Comparison of ENCODE assay signal across 27 mouse cellular contexts in the genomic region with DNA sequence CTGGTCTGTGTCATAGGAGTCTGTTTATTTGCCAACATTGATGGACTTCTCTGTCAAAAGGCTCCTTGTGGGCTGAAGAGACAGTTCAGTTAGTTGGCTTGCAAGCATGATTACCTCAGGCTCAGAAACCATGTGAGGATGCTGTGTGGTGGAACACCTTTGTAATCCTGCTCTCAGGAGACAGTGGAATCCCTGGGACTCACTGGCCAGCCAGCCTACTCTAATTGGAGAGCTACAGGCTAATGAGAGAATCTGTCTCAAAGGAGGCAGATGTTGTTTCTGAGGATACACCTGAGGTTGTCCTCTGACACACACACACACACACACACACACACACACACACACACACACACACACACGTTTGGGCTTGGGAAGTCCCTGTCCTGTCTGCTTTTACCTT. TPM values are rescaled to one million over a fixed set of nuclear protein-coding genes. Genes with fewer than 3 reads are reported as not detected.
"Had no signal": no experiment of that assay in that cellular context is flagged by ENCODE, and none has a peak within 500 bp of the region (broad histone marks: within the 10 kb centered on the region; RNA-seq: fewer than 3 reads in every experiment).

No protein-coding gene starts in this region.

- H3K4me3 ChIP-seq: embryonic facial prominence, embryonic 12.5 days; embryonic facial prominence, embryonic 13.5 days; erythroblast, embryonic 14.5 days; forebrain, embryonic 10.5 days; forebrain, embryonic 12.5 days; forebrain, embryonic 13.5 days; forebrain, embryonic 15.5 days; gastrocnemius, adult 2 months; heart, adult 2 months; heart, embryonic 10.5 days had no signal

- H3K4me1 ChIP-seq: embryonic facial prominence, embryonic 12.5 days; embryonic facial prominence, embryonic 13.5 days; forebrain, embryonic 15.5 days; heart, embryonic 10.5 days had no signal

- H3K9ac ChIP-seq: embryonic facial prominence, embryonic 12.5 days; embryonic facial prominence, embryonic 13.5 days; forebrain, embryonic 12.5 days; forebrain, embryonic 13.5 days; forebrain, embryonic 15.5 days; forebrain, postnatal 0 days had no signal

- H3K9me3 ChIP-seq: embryonic facial prominence, embryonic 12.5 days; embryonic facial prominence, embryonic 13.5 days; forebrain, embryonic 10.5 days; forebrain, embryonic 12.5 days; forebrain, embryonic 13.5 days; forebrain, embryonic 15.5 days; heart, embryonic 10.5 days had no signal

- H3K36me3 ChIP-seq: embryonic facial prominence, embryonic 12.5 days; embryonic facial prominence, embryonic 13.5 days; forebrain, embryonic 10.5 days; forebrain, embryonic 12.5 days; forebrain, embryonic 15.5 days; heart, embryonic 10.5 days had no signal

- H3K4me2 ChIP-seq: embryonic facial prominence, embryonic 12.5 days; embryonic facial prominence, embryonic 13.5 days; forebrain, embryonic 12.5 days; forebrain, embryonic 13.5 days; forebrain, embryonic 15.5 days; heart, embryonic 11.5 days had no signal

- H3K27ac ChIP-seq: embryonic facial prominence, embryonic 12.5 days; embryonic facial prominence, embryonic 13.5 days; forebrain, embryonic 12.5 days; forebrain, embryonic 13.5 days; forebrain, embryonic 15.5 days; gastrocnemius, adult 2 months; heart, adult 2 months; heart, embryonic 10.5 days had no signal

- DNase-seq: cerebellum, adult 2 months; cerebellum, adult 8-10 months; cerebellum, adult 9-10 months; cerebellum, adult 9-11 months; cerebellum, postnatal 10 days; cerebellum, postnatal 14 days; cerebellum, postnatal 25 days; cerebellum, postnatal 36 days; embryo, embryonic 11 days; forebrain, postnatal 0 days; gastrocnemius, adult 2 months; gastrocnemius, postnatal 10 days; gastrocnemius, postnatal 25 days; gastrocnemius, postnatal 36 days; heart, adult 18-20 months; heart, adult 2 months had no signal

- H3K27me3 ChIP-seq: embryonic facial prominence, embryonic 12.5 days; embryonic facial prominence, embryonic 13.5 days; forebrain, embryonic 12.5 days; forebrain, embryonic 13.5 days; forebrain, embryonic 15.5 days had no signal

- ATAC-seq: forebrain, embryonic 13.5 days; forebrain, embryonic 14.5 days; forebrain, embryonic 15.5 days; forebrain, embryonic 16.5 days; forebrain, postnatal 0 days had no signal

RNA-seq across cellular contexts. Expression of gene Atp1b1, which starts 51.1 kb away (rescaled TPM):
- polyA plus RNA-seq: erythroblast, embryonic 14.5 days had no signal
